Mouse (Mus musculus) heart, embryonic 16.5 days (tissue): ENCODE results near the gene Fsd2. TPM values are rescaled to one million over a fixed set of nuclear protein-coding genes. Genes with fewer than 3 reads are reported as not detected.

Source experiments
- ATAC-seq: fragments of 200-750 bp; cut with Nextera tagmentation; replicated peaks from 2 replicates; pipeline ENCODE4 v1.8.0; 2017; ENCODE audit warnings: moderate number of reproducible peaks; ENCODE audit not compliant: insufficient read depth, low FRiP score; ENCODE audit errors: extremely low read depth
- H3K27ac ChIP-seq: fragments of 300-500 bp; sonication (generic); 2 replicates; pipeline ENCODE4 v1.5.1; 2014; ENCODE audit warnings: mild to moderate bottlenecking, low read length, control low read depth, moderate library complexity
- H3K27me3 ChIP-seq: fragments of 300-500 bp; sonication (generic); 2 replicates; pipeline ENCODE4 v1.6.1; 2014; ENCODE audit warnings: low read length, mixed read lengths; ENCODE audit not compliant: control insufficient read depth, insufficient read depth
- H3K36me3 ChIP-seq: fragments of 300-500 bp; sonication (generic); 2 replicates; pipeline ENCODE4 v1.6.1; 2014; ENCODE audit not compliant: control insufficient read depth, insufficient read depth
- H3K4me1 ChIP-seq: fragments of 300-500 bp; sonication (generic); 2 replicates; pipeline ENCODE4 v1.6.1; 2014; ENCODE audit warnings: low read length, mixed read lengths; ENCODE audit not compliant: control insufficient read depth, insufficient read depth
- H3K4me2 ChIP-seq: fragments of 300-500 bp; sonication (generic); 2 replicates; pipeline ENCODE4 v1.6.1; 2014; ENCODE audit warnings: low read depth, mild to moderate bottlenecking, control low read depth, low read length
- H3K4me3 ChIP-seq: fragments of 300-500 bp; sonication (generic); 2 replicates; pipeline ENCODE4 v1.5.1; 2014; ENCODE audit warnings: mild to moderate bottlenecking, control low read depth, low read length
- H3K9ac ChIP-seq: fragments of 300-500 bp; sonication (generic); 2 replicates; pipeline ENCODE4 v1.6.1; 2014; ENCODE audit warnings: low read length, control low read depth
- H3K9me3 ChIP-seq: fragments of 300-500 bp; sonication (generic); replicated peaks from 2 replicates; pipeline ENCODE4 v1.6.1; 2016; ENCODE audit warnings: low read length; ENCODE audit not compliant: control insufficient read depth
- WGBS: fragments of 180-500 bp; shearing (Covaris S2); extraction: QIAGEN DNeasy Blood & Tissue Kit; methylation state at CpG from one replicate; pipeline ENCODE4 v1.1.7; 2014; 5-methylcytosine and 5-hydroxymethylcytosine counted together
- polyA plus RNA-seq: library from polyadenylated mRNA; unstranded; fragments of >200 nt; fragmentation: Nextera tagmentation; extraction: Ambion mirVana; gene quantifications from 2 replicates; pipeline ENCODE4 v1.2.1, GENCODE M21; 2015

Gene Fsd2
- polyA plus RNA-seq, 1 experiment from 2014 or later = 76.3 TPM

GRCm38 (mm10) chr7:81559231-81559980 lies 7.3 kb downstream of the Fsd2 start:
- 84% methylated on average over 14 of the region's 14 CpGs for WGBS
- Histone ChIP-seq H3K9me3 (no peaks in the 10 kb centered on the region), H3K4me3 (no peak overlapping the region), H3K27me3 (no peaks in the 10 kb centered on the region), H3K4me2 (no peak overlapping the region), H3K36me3 (0 out of 2 replicates have a peak, but pooled peaks cover 3% of the 10 kb centered on the region), H3K9ac (no peak overlapping the region), H3K4me1 (peaks cover 34% of the 10 kb centered on the region), H3K27ac (no peak overlapping the region)
- ATAC-seq = no peak

- Histone ChIP-seq H3K4me2 (no peak overlapping the region), H3K4me1 (peaks cover 23% of the 10 kb centered on the region), H3K9ac (no peak overlapping the region), H3K27me3 (no peaks in the 10 kb centered on the region), H3K4me3 (no peak overlapping the region), H3K36me3 (0 out of 2 replicates have a peak, but pooled peaks cover 3% of the 10 kb centered on the region), H3K9me3 (no peaks in the 10 kb centered on the region), H3K27ac (no peak overlapping the region)
- ATAC-seq = no peak
- WGBS = 48% methylated on average over 4 of the region's 4 CpGs
Measured at GRCm38 (mm10) chr7:81557985-81558360, 8.8 kb downstream of the Fsd2 start.

- ATAC-seq = 0 out of 2 replicates have a peak, but pooled peaks have one; percentile 26
- no peaks in the 10 kb centered on the region for H3K27me3 ChIP-seq
- no peaks in the 10 kb centered on the region for H3K9me3 ChIP-seq
- no peak overlapping the region for H3K9ac ChIP-seq
- 46% methylated on average over 7 of the region's 7 CpGs for WGBS
- no peak overlapping the region for H3K4me3 ChIP-seq
- H3K4me2 ChIP-seq = no peak overlapping the region
- peaks cover 22% of the 10 kb centered on the region for H3K4me1 ChIP-seq
- no peak overlapping the region for H3K27ac ChIP-seq
- H3K36me3 ChIP-seq = peaks cover 6% of the 10 kb centered on the region; the same call in 1 of the 2 replicates
Measured at GRCm38 (mm10) chr7:81557252-81557984, 9.3 kb downstream of the Fsd2 start.

GRCm38 (mm10) chr7:81556839-81557238 lies 9.9 kb downstream of the Fsd2 start:
- H3K27me3 ChIP-seq = no peaks in the 10 kb centered on the region
- WGBS = 63% methylated on average over 4 of the region's 4 CpGs
- ATAC-seq = no peak
- no peaks in the 10 kb centered on the region for H3K9me3 ChIP-seq
- H3K36me3 ChIP-seq = peaks cover 6% of the 10 kb centered on the region; the same call in 1 of the 2 replicates
- H3K4me3 ChIP-seq = no peak overlapping the region
- no peak overlapping the region for H3K4me2 ChIP-seq
- H3K27ac ChIP-seq = no peak overlapping the region
- H3K4me1 ChIP-seq = peaks cover 22% of the 10 kb centered on the region
- H3K9ac ChIP-seq = no peak overlapping the region

- no peaks in the 10 kb centered on the region for H3K9me3 ChIP-seq
- no peak for ATAC-seq
- H3K4me2 ChIP-seq = no peak overlapping the region
- H3K4me1 ChIP-seq = peaks cover 9% of the 10 kb centered on the region
- H3K27me3 ChIP-seq = no peaks in the 10 kb centered on the region
- no peak overlapping the region for H3K9ac ChIP-seq
- WGBS = 84% methylated on average over 2 of the region's 2 CpGs
- H3K36me3 ChIP-seq = peaks cover 8% of the 10 kb centered on the region; the same call in 1 of the 2 replicates
- H3K27ac ChIP-seq = no peak overlapping the region
- no peak overlapping the region for H3K4me3 ChIP-seq
Measured at GRCm38 (mm10) chr7:81554369-81554768, 12.4 kb downstream of the Fsd2 start.

GRCm38 (mm10) chr7:81553589-81553988 lies 13.2 kb downstream of the Fsd2 start:
- ATAC-seq = no peak
- Histone ChIP-seq H3K9me3 (no peaks in the 10 kb centered on the region), H3K27me3 (no peaks in the 10 kb centered on the region), H3K4me2 (no peak overlapping the region), H3K36me3 (peaks cover 10% of the 10 kb centered on the region; the same call in 1 of the 2 replicates), H3K27ac (no peak overlapping the region), H3K4me1 (peaks cover 9% of the 10 kb centered on the region), H3K4me3 (no peak overlapping the region), H3K9ac (no peak overlapping the region)
- WGBS = 40% methylated on average over 4 of the region's 4 CpGs

- Histone ChIP-seq H3K4me3 (no peak overlapping the region), H3K9ac (no peak overlapping the region), H3K27ac (no peak overlapping the region), H3K9me3 (no peaks in the 10 kb centered on the region), H3K36me3 (peaks cover 37% of the 10 kb centered on the region), H3K4me1 (no peaks in the 10 kb centered on the region), H3K27me3 (no peaks in the 10 kb centered on the region), H3K4me2 (no peak overlapping the region)
- 68% methylated on average over 11 of the region's 11 CpGs for WGBS
- 0 out of 2 replicates have a peak, but pooled peaks have one; percentile 32 for ATAC-seq
Measured at GRCm38 (mm10) chr7:81548864-81549263, 17.9 kb downstream of the Fsd2 start.

GRCm38 (mm10) chr7:81542934-81543333 lies 23.8 kb downstream of the Fsd2 start:
- H3K27me3 ChIP-seq = no peaks in the 10 kb centered on the region
- H3K4me3 ChIP-seq = no peak overlapping the region
- no peak for ATAC-seq
- WGBS = 80% methylated on average over 8 of the region's 8 CpGs
- no peak overlapping the region for H3K27ac ChIP-seq
- H3K4me1 ChIP-seq = no peaks in the 10 kb centered on the region
- no peak overlapping the region for H3K9ac ChIP-seq
- no peak overlapping the region for H3K4me2 ChIP-seq
- H3K9me3 ChIP-seq = no peaks in the 10 kb centered on the region
- H3K36me3 ChIP-seq = peaks cover 51% of the 10 kb centered on the region

GRCm38 (mm10) chr7:81541924-81542524 lies 24.7 kb downstream of the Fsd2 start:
- H3K9me3 ChIP-seq = no peaks in the 10 kb centered on the region
- no peak overlapping the region for H3K9ac ChIP-seq
- H3K4me1 ChIP-seq = no peaks in the 10 kb centered on the region
- H3K27me3 ChIP-seq = no peaks in the 10 kb centered on the region
- H3K36me3 ChIP-seq = peaks cover 45% of the 10 kb centered on the region
- H3K4me2 ChIP-seq = no peak overlapping the region
- no peak overlapping the region for H3K27ac ChIP-seq
- no peak for ATAC-seq
- 80% methylated on average over 7 of the region's 7 CpGs for WGBS
- H3K4me3 ChIP-seq = no peak overlapping the region
